ENCODE assay signal across 16 mouse cellular contexts in the genomic region with DNA sequence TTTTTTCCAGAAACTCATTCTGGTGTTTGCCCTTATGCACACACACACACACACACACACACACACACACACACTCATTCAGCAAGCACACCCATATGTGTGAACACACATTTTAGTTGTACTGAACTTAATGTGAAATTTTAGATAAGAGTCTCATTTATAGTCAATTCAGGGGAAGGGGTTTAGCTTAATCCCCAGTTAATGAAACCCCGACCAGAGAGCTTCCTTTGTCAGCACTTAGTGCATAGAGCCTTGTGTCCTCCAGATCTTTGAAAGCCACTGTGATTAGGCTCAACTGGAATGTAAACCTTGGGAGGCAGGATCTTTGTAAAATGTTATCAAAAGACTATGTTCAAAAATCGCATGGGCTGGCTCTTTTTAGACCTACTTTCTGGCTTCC.
"Had no signal": no experiment of that assay in that cellular context is flagged by ENCODE, and none has a peak within 500 bp of the region (broad histone marks: within the 10 kb centered on the region; RNA-seq: fewer than 3 reads in every experiment).

No protein-coding gene starts in this region.

- H3K4me2 ChIP-seq: limb, embryonic 12.5 days; limb, embryonic 15.5 days; liver, embryonic 11.5 days; lung, embryonic 14.5 days had no signal

- H3K9me3 ChIP-seq: limb, embryonic 12.5 days; limb, embryonic 15.5 days had no signal

- H3K27me3 ChIP-seq: limb, embryonic 12.5 days; limb, embryonic 15.5 days had no signal

- ATAC-seq: intestine, postnatal 0 days; liver, postnatal 0 days; lung, postnatal 0 days had no signal

- H3K4me1 ChIP-seq: limb, embryonic 15.5 days had no signal

- H3K4me3 ChIP-seq: layer of hippocampus, adult 2 months; limb, embryonic 12.5 days; limb, embryonic 15.5 days had no signal

- H3K27ac ChIP-seq: kidney, postnatal 0 days; layer of hippocampus, adult 2 months; limb, embryonic 12.5 days; limb, embryonic 15.5 days; liver, embryonic 14.5 days; macrophage had no signal

- DNase-seq: kidney, adult 2 months; kidney, postnatal 25 days; left cerebral cortex, postnatal 4 days; liver, postnatal 0 days; lung, embryonic 14.5 days; thymus, adult 18-20 months; thymus, postnatal 36 days had no signal

- H3K36me3 ChIP-seq: limb, embryonic 12.5 days; limb, embryonic 15.5 days had no signal

- H3K9ac ChIP-seq: limb, embryonic 12.5 days; limb, embryonic 15.5 days; liver, embryonic 14.5 days; liver, postnatal 0 days; lung, embryonic 14.5 days had no signal
